Mouse (Mus musculus) Patski (cell line): ENCODE results near the gene Slc24a4. TPM values are rescaled to one million over a fixed set of nuclear protein-coding genes. Genes with fewer than 3 reads are reported as not detected.
"Not testable (repeated sequence)": the region's sequence is repeated elsewhere in the genome, so short reads cannot be mapped to it uniquely, and the experiment has no call there.

Experiments used
- ATAC-seq: fragments of 100-300 bp; one replicate; pipeline ENCODE4 v1.8.0; 2021
- CTCF ChIA-PET: fragments of 350-600 bp; sonication (Branson Sonifier 250); formaldehyde crosslinking; loops from one replicate; lab custom pipeline; 2022; ENCODE audit warnings: inconsistent platforms; lab: Charles Lee
- POLR2A ChIA-PET: fragments of 350-600 bp; sonication (Branson Sonifier 250); formaldehyde crosslinking; loops from one replicate; lab custom pipeline; 2022; ENCODE audit warnings: antibody characterized with exemption, inconsistent platforms; lab: Charles Lee
- DNase-seq: peaks from one replicate; pipeline ENCODE4 v3.0.0-alpha.2; 2011; ENCODE audit warnings: low read depth, low spot score
- H3K27me3 ChIP-seq: fragments of 371-371 bp; one replicate; pipeline ENCODE4 v1.5.1; 2021
- CTCF ChIP-seq: fragments of 100-300 bp; IDR thresholded peaks from one replicate; pipeline ENCODE4 v1.5.1; 2021
- in situ Hi-C: fragments of 300-500 bp; cut with MboI; formaldehyde crosslinking; loops from 3 replicates; pipeline ENCODE4 v1.11.1; 2018; ENCODE audit warnings: low pct_unique_long_range_greater_than_20kb, mixed read lengths
- polyA plus RNA-seq: library from polyadenylated mRNA; unstranded; gene quantifications from one replicate; pipeline ENCODE4 v1.2.3, GENCODE M21; 2021

The Slc24a4 gene
- polyA plus RNA-seq, 1 experiment from 2014 or later: not detected

DNA sequence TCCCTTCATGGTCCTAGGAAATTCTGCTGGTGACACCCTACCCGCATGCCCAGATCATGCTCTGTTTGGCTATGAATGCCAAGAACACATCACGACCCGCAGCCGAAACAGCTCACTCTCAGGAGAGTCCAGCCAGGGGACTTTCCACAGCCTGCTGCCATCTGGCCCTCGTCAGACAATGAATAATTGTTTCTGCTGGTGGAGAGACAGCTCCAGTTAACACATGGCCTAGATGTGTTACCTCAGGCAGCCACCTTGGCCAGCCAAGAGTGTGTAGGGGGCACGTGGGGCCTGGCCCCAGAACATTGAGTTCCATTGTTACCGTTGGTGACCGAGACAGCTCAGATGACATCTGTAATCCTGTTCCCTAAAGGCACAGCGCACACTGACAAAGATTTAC is 74.4 kb downstream of the Slc24a4 start:
- ChIA-PET CTCF (no interaction called here), POLR2A (no interaction called here)
- DNase-seq: no peak
- in situ Hi-C loops: no loop called here
- no peak for TF ChIP-seq CTCF
- H3K27me3 ChIP-seq: no peaks in the 10 kb centered on the region
- no peak for ATAC-seq

- in situ Hi-C loops: no loop called here
- no peak for TF ChIP-seq CTCF
- POLR2A ChIA-PET: no interaction called here
- DNase-seq (no peak), ATAC-seq (no peak)
- CTCF ChIA-PET: interaction anchor here (1.2 kb wide), 1 partner anchor 8 kb away, joined by 3 read pairs; no protein-coding TSS in a partner anchor
- no peaks in the 10 kb centered on the region for H3K27me3 ChIP-seq
Observed at GRCm38 (mm10) chr12:102206471-102206870, 77.9 kb downstream of the Slc24a4 start.

GRCm38 (mm10) chr12:102207245-102207644 is 78.7 kb downstream of the Slc24a4 start:
- no peak for TF ChIP-seq CTCF
- no peak for ATAC-seq
- ChIA-PET CTCF (no interaction called here), POLR2A (no interaction called here)
- in situ Hi-C loops: no loop called here
- no peak for DNase-seq
- no peaks in the 10 kb centered on the region for H3K27me3 ChIP-seq

- ATAC-seq: no peak
- in situ Hi-C loops: no loop called here
- CTCF ChIA-PET: no interaction called here
Observed at GRCm38 (mm10) chr12:102210801-102211200, 82.3 kb downstream of the Slc24a4 start.

GRCm38 (mm10) chr12:102223404-102223803 is 94.9 kb downstream of the Slc24a4 start:
- ATAC-seq: no peak
- in situ Hi-C loops: no loop called here
- POLR2A ChIA-PET: no interaction called here
- no peaks in the 10 kb centered on the region for H3K27me3 ChIP-seq
- TF ChIP-seq CTCF: no peak
- DNase-seq: no peak
- CTCF ChIA-PET: interaction anchor here (1.3 kb wide), 1 partner anchor 10 kb away, joined by 3 read pairs; no protein-coding TSS in a partner anchor

More at GRCm38 (mm10) chr12:102210801-102211200, 82.3 kb downstream of the Slc24a4 start:
- H3K27me3 ChIP-seq: no peaks in the 10 kb centered on the region
- POLR2A ChIA-PET: no interaction called here
- DNase-seq: no peak
- no peak for TF ChIP-seq CTCF

DNA sequence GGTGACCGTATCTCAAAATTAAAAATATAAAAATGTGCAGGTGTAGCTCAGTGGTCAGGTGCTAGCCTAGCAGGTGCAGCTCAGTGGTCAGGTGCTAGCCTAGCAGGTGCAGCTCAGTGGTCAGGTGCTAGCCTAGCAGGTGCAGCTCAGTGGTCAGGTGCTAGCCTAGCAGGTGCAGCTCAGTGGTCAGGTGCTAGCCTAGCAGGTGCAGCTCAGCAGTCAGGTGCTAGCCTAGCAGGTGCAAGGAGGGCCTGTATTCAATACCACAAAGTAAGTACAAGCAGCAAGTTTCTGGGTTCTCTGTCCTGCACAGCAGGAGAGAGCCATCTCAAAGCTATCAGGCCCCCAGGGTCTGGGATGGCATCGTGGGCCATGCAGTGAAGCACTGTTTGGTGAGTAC is 95.6 kb downstream of the Slc24a4 start:
- ATAC-seq, DNase-seq, in situ Hi-C loops, H3K27me3 ChIP-seq: not testable (repeated sequence)
- CTCF ChIA-PET: interaction anchor here (1.3 kb wide), 1 partner anchor 9 kb away, joined by 3 read pairs; no protein-coding TSS in a partner anchor
- POLR2A ChIA-PET: interaction anchor here (1.2 kb wide), 2 partner anchors 9 to 84 kb away, joined by 3 read pairs; no protein-coding TSS in a partner anchor

- TF ChIP-seq CTCF: no peak
- no peak for DNase-seq
- in situ Hi-C loops: no loop called here
- ChIA-PET POLR2A (interaction anchor here (1.2 kb wide), 2 partner anchors 10 to 83 kb away, joined by 3 read pairs; no protein-coding TSS in a partner anchor), CTCF (no interaction called here)
- no peaks in the 10 kb centered on the region for H3K27me3 ChIP-seq
- no peak for ATAC-seq
Observed at GRCm38 (mm10) chr12:102225165-102225564, 96.6 kb downstream of the Slc24a4 start.

GRCm38 (mm10) chr12:102235551-102235950 is 107.0 kb downstream of the Slc24a4 start:
- ATAC-seq: no peak
- CTCF ChIA-PET: interaction anchor here (1.3 to 1.4 kb wide), 2 partner anchors 14 to 19 kb away, joined by 3 read pairs; no protein-coding TSS in a partner anchor
- in situ Hi-C loops: no loop called here

GRCm38 (mm10) chr12:102236317-102236716 is 107.8 kb downstream of the Slc24a4 start:
- no peak for TF ChIP-seq CTCF
- ChIA-PET POLR2A (interaction anchor here (0.6 kb wide), 1 partner anchor 39 kb away, joined by 3 read pairs; no protein-coding TSS in a partner anchor), CTCF (interaction anchor here (1.3 to 1.4 kb wide), 2 partner anchors 20 to 37 kb away, joined by 3 read pairs; no protein-coding TSS in a partner anchor)
- DNase-seq (peak; percentile 86), ATAC-seq (peak; percentile 96)
- H3K27me3 ChIP-seq: no peaks in the 10 kb centered on the region
- in situ Hi-C loops: no loop called here

More at GRCm38 (mm10) chr12:102235551-102235950, 107.0 kb downstream of the Slc24a4 start:
- H3K27me3 ChIP-seq: no peaks in the 10 kb centered on the region
- no peak for TF ChIP-seq CTCF
- POLR2A ChIA-PET: no interaction called here
- no peak for DNase-seq

- H3K27me3 ChIP-seq: no peaks in the 10 kb centered on the region
- ATAC-seq (peak; percentile 68), DNase-seq (no peak)
- no peak for TF ChIP-seq CTCF
- ChIA-PET CTCF (interaction anchor here (1.3 kb wide), 1 partner anchor 14 kb away, joined by 4 read pairs; no protein-coding TSS in a partner anchor), POLR2A (interaction anchor here (1.1 kb wide), 1 partner anchor 10 kb away, joined by 3 read pairs; no protein-coding TSS in a partner anchor)
- in situ Hi-C loops: no loop called here
Observed at GRCm38 (mm10) chr12:102242076-102242722, 113.7 kb downstream of the Slc24a4 start.

DNA sequence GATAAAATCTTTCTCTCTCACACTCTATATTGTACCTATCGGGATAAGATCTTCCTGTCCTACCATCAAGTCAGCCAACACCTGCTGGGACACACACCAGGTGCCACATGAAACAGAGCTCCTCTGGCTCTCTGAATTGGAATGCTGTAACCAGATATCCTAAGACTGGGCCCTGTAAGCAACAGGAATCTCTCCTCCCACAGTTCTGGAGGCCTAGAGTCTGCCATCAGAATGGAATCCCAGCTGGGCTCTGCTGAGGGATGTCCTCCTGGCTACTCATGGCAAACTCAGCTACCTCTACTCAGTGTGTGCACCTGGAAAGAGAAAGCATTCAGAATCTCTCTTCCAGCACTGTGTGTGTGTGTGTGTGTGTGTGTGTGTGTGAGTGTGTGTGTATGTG is 115.4 kb downstream of the Slc24a4 start:
- in situ Hi-C loops: no loop called here
- TF ChIP-seq CTCF: no peak
- CTCF ChIA-PET: no interaction called here
- no peaks in the 10 kb centered on the region for H3K27me3 ChIP-seq
- DNase-seq (no peak), ATAC-seq (peak; percentile 58)
- POLR2A ChIA-PET: no interaction called here
